Mouse (Mus musculus) thymus, adult 2 months (tissue): Measurements from ENCODE around the gene Cox19. TPM values are rescaled to one million over a fixed set of nuclear protein-coding genes. Genes with fewer than 3 reads are reported as not detected.

Source experiments
- DNase-seq: peaks from one replicate; pipeline ENCODE4 v3.0.0; 2021
- H3K27ac ChIP-seq: fragments of 200-500 bp; 2 replicates; pipeline ENCODE4 v1.5.1; 2012; ENCODE audit warnings: low read length, control low read depth; ENCODE audit not compliant: control insufficient read depth, insufficient read depth
- H3K27me3 ChIP-seq: fragments of 200-500 bp; 2 replicates; pipeline ENCODE4 v1.6.1; 2012; ENCODE audit warnings: mild to moderate bottlenecking, low read length, moderate library complexity, mixed read lengths; ENCODE audit not compliant: control insufficient read depth, insufficient read depth
- H3K36me3 ChIP-seq: fragments of 200-500 bp; 2 replicates; pipeline ENCODE4 v1.6.1; 2012; ENCODE audit warnings: mild to moderate bottlenecking, low read length, moderate library complexity; ENCODE audit not compliant: control insufficient read depth, insufficient read depth
- H3K4me1 ChIP-seq: fragments of 200-500 bp; replicated peaks from 2 replicates; pipeline ENCODE4 v1.6.1; 2012; ENCODE audit warnings: low read length; ENCODE audit not compliant: control insufficient read depth, insufficient read depth
- H3K4me3 ChIP-seq: fragments of 200-500 bp; 2 replicates; pipeline ENCODE4 v1.5.1; 2012; ENCODE audit warnings: mild to moderate bottlenecking, low read length, control low read depth, moderate library complexity; ENCODE audit not compliant: control insufficient read depth, insufficient read depth
- CTCF ChIP-seq: fragments of 200-500 bp; IDR thresholded peaks from 2 replicates; pipeline ENCODE4 v1.5.1; 2012; ENCODE audit warnings: mild to moderate bottlenecking, control low read depth, low read length, moderate library complexity, borderline replicate concordance; ENCODE audit not compliant: control insufficient read depth, poor library complexity, insufficient read depth; ENCODE audit errors: extremely low read depth
- POLR2A ChIP-seq: fragments of 200-500 bp; IDR thresholded peaks from 2 replicates; pipeline ENCODE4 v1.6.1; 2012; ENCODE audit warnings: mild to moderate bottlenecking, low read length, control low read depth, moderate library complexity; ENCODE audit not compliant: control insufficient read depth, poor library complexity, insufficient read depth; ENCODE audit errors: extremely low read depth
- WGBS: fragments of 180-500 bp; shearing (Covaris S2); methylation state at CpG from one replicate; pipeline ENCODE4 v1.1.7; 2018; 5-methylcytosine and 5-hydroxymethylcytosine counted together
- polyA plus RNA-seq: library from polyadenylated mRNA; depleted of rRNA; stranded (reverse); fragments of >200 nt; gene quantifications from 2 replicates; pipeline ENCODE4 v1.2.3, GENCODE M21; 2012; rRNA removed

The Cox19 gene
- polyA plus RNA-seq, 1 experiment = 99.2 TPM

DNA sequence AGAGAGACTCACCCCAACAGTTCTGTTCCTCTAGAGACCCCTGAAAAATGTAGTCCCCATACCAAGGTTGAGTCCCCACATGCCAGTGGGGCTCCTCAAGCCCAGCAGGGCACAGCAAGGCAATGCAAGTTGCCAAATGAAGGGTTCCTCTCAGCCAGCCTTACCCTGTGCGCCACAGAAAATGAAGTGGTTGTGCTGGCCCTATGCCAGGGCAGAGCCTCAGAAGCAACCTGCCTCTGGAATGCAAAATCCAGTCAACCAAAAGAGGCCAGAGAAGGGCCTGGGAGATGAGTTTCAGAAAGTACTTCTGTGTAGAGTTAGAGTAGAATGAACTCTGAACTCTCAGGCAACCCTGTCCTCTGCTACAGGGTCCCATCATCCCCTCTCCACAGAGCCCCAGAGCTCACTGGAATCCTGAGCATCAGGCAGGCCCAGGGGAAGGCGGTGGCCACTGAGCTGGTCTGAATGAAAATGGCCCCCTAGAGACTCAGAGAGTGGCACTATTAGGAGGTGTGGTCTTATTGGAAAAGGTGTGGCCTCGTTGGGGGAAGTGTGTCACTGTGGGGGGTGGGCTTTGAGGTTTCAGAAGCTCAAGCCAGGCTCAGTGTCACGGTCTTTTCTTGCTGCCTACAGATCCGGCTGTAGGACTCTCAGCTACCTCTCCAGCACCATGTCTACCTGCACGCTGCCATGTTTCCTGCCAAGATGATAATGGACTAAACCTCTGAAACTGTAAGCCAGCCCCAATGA lies 59.2 kb downstream of the Cox19 start:
- H3K27me3 ChIP-seq = no peaks in the 10 kb centered on the region
- peaks cover 8% of the 10 kb centered on the region for H3K4me1 ChIP-seq
- H3K27ac ChIP-seq = no peak overlapping the region
- no peak overlapping the region for H3K4me3 ChIP-seq
- WGBS = 90% methylated on average over 6 of the region's 6 CpGs
- TF ChIP-seq POLR2A = no peak
- TF ChIP-seq CTCF = no peak
- H3K36me3 ChIP-seq = no peaks in the 10 kb centered on the region
- no peak for DNase-seq

DNA sequence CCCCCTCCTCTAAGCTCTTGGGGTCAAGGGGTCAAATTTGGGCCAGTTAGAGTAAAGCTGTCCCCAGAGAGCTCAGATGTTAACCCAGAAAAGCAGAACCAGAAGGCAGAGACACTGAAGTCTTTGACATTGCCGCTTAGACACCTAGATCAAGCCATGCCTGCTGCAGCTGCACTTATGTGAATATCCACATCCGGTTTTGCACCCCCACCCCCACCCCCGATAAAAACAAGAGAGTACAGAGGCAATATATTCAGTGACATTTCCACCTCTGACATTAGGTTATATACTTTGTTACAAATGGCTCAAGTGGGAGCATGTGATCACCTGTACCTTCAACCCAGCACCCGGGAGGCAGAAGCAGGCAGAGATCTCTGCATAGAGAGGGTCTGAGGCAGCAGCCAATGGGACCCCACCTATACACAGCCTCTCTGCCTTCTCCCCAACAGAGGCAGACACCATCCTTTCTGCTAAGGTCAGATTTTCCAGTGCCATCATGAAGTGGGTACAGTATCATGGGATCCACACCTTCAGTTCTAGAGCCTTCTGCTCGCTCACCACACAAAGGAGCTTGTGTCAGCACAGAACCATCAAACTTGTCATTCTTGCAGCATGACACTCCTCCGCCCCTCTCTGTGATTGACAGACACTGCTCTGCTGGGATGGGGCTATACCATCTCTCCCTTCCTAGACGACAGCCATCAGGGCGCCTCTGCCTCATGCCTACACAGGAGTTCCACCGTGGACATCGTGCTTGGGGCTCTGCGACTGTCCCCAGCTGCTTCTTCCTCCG lies 60.6 kb downstream of the Cox19 start:
- no peak for DNase-seq
- Histone ChIP-seq H3K27ac (no peak overlapping the region), H3K4me3 (no peak overlapping the region), H3K4me1 (peaks cover 8% of the 10 kb centered on the region), H3K27me3 (no peaks in the 10 kb centered on the region), H3K36me3 (no peaks in the 10 kb centered on the region)
- WGBS = 86% methylated on average over 12 of the region's 12 CpGs
- no peak for TF ChIP-seq CTCF

DNA sequence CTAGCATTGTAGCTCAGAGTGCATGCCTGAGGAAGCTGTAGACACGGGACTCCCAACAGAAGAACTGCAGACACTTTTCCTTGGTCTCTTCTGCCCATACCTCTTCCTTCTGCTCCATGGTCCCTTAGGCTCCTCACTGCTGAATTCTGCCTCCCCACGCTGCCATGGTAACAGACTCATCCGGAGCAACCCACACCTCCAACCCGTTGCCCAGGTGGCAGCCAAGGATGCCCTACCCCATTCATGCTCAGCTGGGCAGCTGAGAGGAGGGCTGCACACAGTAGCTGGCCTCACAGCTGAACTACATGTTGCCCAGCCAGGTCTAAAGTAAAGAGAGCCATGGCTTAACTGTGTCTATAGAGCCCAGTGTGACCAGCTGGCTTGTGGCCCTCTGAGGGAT lies 62.6 kb downstream of the Cox19 start:
- Histone ChIP-seq H3K4me3 (no peak overlapping the region), H3K4me1 (peaks cover 8% of the 10 kb centered on the region), H3K27ac (no peak overlapping the region), H3K36me3 (no peaks in the 10 kb centered on the region), H3K27me3 (no peaks in the 10 kb centered on the region)
- no peak for DNase-seq
- WGBS = 31% methylated on average over 4 of the region's 4 CpGs
- TF ChIP-seq CTCF (no peak), POLR2A (no peak)

DNA sequence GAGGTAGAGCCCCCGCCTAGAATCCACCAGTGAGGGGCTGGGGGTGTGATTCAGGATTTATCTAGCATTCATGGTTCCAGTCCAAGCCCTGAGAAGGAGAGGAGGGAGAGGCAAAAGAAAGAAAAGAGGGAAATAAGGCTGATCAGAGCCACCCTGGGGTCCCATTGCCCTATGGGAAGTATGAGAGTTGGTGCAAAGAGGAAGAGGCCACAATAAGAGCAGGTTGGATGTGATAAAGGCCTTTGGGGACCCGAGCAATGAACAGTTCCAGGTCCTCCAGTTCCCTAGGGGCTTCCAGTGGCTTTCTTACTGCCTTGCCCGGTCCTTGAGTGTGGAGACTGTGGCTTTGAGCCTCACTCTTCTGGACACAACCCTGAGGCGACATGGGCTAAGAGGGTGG lies 63.4 kb downstream of the Cox19 start:
- H3K4me3 ChIP-seq = no peak overlapping the region
- no peak for TF ChIP-seq POLR2A
- TF ChIP-seq CTCF = no peak
- no peaks in the 10 kb centered on the region for H3K36me3 ChIP-seq
- WGBS = 79% methylated on average over 4 of the region's 4 CpGs
- H3K27me3 ChIP-seq = no peaks in the 10 kb centered on the region
- no peak for DNase-seq
- peaks cover 8% of the 10 kb centered on the region for H3K4me1 ChIP-seq
- H3K27ac ChIP-seq = no peak overlapping the region

DNA sequence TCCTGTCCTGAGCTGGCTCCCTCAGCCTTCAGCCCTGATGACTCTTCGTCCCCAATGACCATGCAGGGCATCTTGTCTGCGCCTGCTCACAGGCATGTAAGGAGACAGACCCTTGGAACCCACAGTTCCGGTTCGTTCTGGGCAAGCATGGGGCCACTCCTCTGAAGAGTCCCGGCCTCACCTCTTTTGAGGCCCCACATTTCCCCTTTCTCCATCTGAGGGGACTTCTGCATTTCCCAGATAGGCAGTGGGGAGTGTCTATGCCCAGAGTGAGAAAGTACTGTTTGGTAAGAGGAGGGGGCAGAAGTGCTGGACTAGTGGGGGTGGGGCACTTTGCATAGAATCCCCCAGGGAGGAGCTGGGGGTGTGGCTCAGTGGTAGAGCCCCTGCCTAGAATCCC lies 64.1 kb downstream of the Cox19 start:
- H3K27me3 ChIP-seq = no peaks in the 10 kb centered on the region
- DNase-seq = no peak
- TF ChIP-seq POLR2A (no peak), CTCF (no peak)
- 44% methylated on average over 5 of the region's 5 CpGs for WGBS
- no peak overlapping the region for H3K4me3 ChIP-seq
- peaks cover 8% of the 10 kb centered on the region for H3K4me1 ChIP-seq
- no peak overlapping the region for H3K27ac ChIP-seq
- no peaks in the 10 kb centered on the region for H3K36me3 ChIP-seq

Other genes with a start within 250 kb of the Cox19 start
- 3.6 TPM in 2 replicates for gene Prkar1b, start 201.4 kb downstream of the Cox19 start, polyA plus RNA-seq
- 50.5 and 66.5 TPM in 2 replicates for gene Dnaaf5, start 201.2 kb downstream of the Cox19 start, polyA plus RNA-seq
- gene Sun1, start 150.8 kb downstream of the Cox19 start, polyA plus RNA-seq = 34.3 and 36.3 TPM in 2 replicates
- gene Get4, start 99.1 kb downstream of the Cox19 start, polyA plus RNA-seq = 186 and 252 TPM in 2 replicates
- 13.1 and 15.5 TPM in 2 replicates for gene Adap1, start 25.8 kb downstream of the Cox19 start, polyA plus RNA-seq
- gene Cyp2w1, start 1.2 kb upstream of the Cox19 start, polyA plus RNA-seq = 0.20 and 1.2 TPM in 2 replicates
- 33.9 and 40.1 TPM in 2 replicates for gene Gpr146, start 26.3 kb upstream of the Cox19 start, polyA plus RNA-seq
- gene C130050O18Rik, start 53.9 kb upstream of the Cox19 start, polyA plus RNA-seq = 1.5 and 2.1 TPM in 2 replicates
- 1.5 and 2.1 TPM in 2 replicates for gene Gper1, start 71.7 kb upstream of the Cox19 start, polyA plus RNA-seq
- 7.5 and 8.2 TPM in 2 replicates for gene 3110082I17Rik, start 109.1 kb upstream of the Cox19 start, polyA plus RNA-seq
- gene Zfand2a, start 133.1 kb upstream of the Cox19 start, polyA plus RNA-seq = 15.5 and 15.9 TPM in 2 replicates
- 0.24 and 0.26 TPM in 2 replicates for gene Uncx, start 192.1 kb upstream of the Cox19 start, polyA plus RNA-seq